Mouse (Mus musculus): ENCODE measurements around the gene Tprgl. TPM values are rescaled to one million over a fixed set of nuclear protein-coding genes. Genes with fewer than 3 reads are reported as not detected.
A peak's percentile ranks its signal among the peaks of the same experiment; 100 is the strongest.

Gene Tprgl
- total RNA-seq, 1 experiment from 2014 or later: 41.7 TPM

DNA sequence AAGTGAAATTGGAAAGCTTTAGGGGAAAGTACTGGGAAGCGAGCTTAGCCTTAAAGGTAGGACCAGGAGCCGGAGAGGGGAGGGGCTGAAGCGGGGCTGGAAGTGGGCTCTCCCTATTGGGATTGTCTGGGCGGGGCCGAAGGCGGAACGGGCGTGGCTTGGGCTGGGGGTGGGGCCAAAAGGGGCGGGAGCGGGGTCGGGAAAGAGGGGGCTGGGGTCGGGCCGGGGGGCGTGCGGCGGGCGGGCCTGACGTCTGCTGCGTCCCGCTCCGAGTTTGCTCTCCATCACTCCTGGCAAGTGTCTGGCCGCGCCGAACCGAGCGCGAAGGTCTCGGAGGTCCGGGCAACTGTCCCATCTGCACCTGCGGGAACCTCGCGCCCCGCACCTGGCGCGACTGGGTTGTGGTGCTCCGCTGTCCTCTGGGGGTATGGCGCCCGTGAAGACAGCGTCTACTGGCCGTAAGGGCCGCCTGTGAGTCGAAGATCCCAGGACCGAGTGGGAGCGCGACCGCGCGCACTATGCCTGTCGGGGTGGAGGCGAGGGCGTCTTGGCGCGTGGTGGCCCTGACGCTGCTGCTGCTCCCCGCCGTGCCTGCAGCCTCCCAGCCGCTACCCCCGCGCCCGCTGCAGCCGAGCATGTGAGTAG, 10.2 kb upstream of the Tprgl start, which contains the start of gene Megf6:
Gene Megf6 (plus strand): TSS at position 225 of the 645 bp plus-strand sequence.
- ATAC-seq (replicated peaks in 1 of 2; ENCODE audit: insufficient read depth in 1 of 2, low FRiP score in 2 of 2, low TSS enrichment in 1 of 2, low read depth in 1 of 2, poor library complexity in 2 of 2, severe bottlenecking in 2 of 2): no peak

DNA sequence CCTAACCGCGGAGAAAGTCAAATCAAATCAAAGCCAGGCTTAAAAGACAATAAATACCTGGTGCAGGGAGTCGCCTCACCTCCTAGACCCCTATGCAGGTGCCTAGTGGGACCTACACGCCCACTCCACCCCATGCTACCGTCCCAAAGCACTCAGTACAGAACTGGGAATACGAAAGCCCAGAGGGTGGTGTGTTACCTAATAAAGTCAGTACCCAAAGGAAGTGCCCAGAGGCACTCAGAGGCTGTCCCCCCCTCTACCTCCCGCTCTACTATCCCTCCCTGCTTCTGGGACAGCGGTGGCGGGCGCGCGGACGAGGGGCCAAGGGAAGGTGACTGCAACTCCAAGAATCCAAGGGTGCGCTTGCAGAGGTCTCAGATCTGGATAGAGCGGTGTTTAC, 9.6 kb upstream of the Tprgl start:
- no peak for ATAC-seq (replicated peaks in 1 of 2; ENCODE audit: insufficient read depth in 1 of 2, low FRiP score in 2 of 2, low TSS enrichment in 1 of 2, low read depth in 1 of 2, poor library complexity in 2 of 2, severe bottlenecking in 2 of 2)

DNA sequence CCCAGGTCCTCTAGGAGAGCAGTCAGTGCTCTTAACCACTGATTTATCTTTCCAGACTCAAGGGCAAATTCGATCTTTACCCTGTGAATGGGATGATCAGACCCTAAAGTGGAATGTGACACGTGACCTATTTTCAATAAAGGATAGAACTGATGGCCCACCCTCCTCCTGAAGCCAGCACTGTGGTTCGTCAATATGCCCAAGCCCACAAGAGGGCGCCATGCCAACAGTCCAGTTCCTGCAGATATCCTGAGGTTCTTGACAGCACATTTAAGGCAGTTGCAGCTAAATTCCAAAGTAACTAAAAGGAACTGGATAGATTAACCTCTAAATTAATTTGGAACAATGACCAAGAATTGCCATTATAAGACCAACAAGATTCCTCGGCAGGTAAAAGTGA, 6.6 kb upstream of the Tprgl start:
- ATAC-seq (replicated peaks in 1 of 2; ENCODE audit: insufficient read depth in 1 of 2, low FRiP score in 2 of 2, low TSS enrichment in 1 of 2, low read depth in 1 of 2, poor library complexity in 2 of 2, severe bottlenecking in 2 of 2): no peak

DNA sequence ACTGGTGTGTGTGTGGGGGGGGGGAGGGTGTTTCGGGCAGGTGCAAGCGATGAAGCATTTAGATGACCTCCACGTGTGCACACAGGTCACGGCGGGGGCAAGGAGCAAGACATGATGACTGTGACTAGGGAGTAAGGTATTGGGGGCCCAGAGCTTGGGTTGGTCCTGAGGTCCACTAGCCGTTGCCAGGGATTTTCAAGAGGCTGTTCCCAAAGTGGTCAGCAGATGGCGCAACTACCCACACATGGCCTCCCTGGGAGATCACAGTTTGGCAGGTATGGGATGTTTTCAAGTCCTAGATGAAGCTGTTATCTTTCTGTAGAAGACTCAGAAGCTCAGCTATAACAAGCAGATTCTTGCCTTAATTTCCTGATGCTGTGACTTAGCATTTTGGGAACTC, 2.8 kb upstream of the Tprgl start:
- no peak for ATAC-seq (replicated peaks in 1 of 2; ENCODE audit: insufficient read depth in 1 of 2, low FRiP score in 2 of 2, low TSS enrichment in 1 of 2, low read depth in 1 of 2, poor library complexity in 2 of 2, severe bottlenecking in 2 of 2)

DNA sequence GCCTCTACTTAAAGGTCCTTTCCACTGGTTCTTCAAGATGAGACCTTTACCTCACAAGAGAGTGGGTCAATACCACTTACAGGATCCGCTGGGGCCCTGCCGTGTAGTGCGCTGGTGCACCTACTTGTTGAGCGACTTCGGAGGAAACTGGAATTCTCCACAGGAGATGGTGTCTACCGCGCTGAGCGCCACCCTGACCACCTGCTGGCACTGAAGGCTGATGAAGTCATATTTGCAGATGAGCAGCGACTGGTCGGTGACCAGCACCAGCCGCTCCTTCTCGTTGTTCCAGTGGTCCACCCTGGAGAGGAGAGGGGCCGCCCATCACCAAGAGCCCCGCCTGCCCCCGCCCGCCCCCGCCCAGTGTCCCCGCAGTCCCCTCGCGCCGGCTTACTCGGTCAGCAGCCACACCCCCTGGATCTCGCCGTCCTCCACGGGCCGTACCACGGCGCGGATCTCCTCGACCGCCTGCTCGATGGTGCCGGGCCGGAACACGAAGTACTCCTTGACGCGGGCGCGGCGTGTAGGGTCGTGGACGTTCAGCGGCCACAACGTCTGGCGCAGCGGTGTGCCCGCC, 417 bp downstream of the Tprgl start:
- no peak for ATAC-seq (replicated peaks in 1 of 2; ENCODE audit: insufficient read depth in 1 of 2, low FRiP score in 2 of 2, low TSS enrichment in 1 of 2, low read depth in 1 of 2, poor library complexity in 2 of 2, severe bottlenecking in 2 of 2)

DNA sequence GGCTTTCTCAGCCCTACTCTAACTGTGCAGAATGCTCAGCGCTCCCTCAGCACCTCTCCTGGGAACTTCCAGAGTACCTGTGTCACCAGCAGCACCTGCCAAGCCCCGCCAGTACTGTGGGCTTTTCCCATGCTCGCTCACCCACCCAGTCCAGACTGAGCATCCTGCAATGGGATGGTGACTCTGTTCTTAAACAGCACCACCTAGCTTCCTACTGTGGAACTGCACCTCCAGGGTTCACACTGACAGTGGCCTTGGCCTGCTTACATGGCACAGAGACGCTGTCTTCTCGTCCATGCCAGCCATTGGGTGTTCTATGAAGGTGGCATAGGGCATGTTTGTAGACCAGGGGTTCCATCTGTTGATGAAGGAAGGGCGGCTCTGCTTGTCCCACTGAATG, 1.5 kb downstream of the Tprgl start:
- ATAC-seq (replicated peaks in 1 of 2; ENCODE audit: insufficient read depth in 1 of 2, low FRiP score in 2 of 2, low TSS enrichment in 1 of 2, low read depth in 1 of 2, poor library complexity in 2 of 2, severe bottlenecking in 2 of 2): peak; percentile 47 to 70

DNA sequence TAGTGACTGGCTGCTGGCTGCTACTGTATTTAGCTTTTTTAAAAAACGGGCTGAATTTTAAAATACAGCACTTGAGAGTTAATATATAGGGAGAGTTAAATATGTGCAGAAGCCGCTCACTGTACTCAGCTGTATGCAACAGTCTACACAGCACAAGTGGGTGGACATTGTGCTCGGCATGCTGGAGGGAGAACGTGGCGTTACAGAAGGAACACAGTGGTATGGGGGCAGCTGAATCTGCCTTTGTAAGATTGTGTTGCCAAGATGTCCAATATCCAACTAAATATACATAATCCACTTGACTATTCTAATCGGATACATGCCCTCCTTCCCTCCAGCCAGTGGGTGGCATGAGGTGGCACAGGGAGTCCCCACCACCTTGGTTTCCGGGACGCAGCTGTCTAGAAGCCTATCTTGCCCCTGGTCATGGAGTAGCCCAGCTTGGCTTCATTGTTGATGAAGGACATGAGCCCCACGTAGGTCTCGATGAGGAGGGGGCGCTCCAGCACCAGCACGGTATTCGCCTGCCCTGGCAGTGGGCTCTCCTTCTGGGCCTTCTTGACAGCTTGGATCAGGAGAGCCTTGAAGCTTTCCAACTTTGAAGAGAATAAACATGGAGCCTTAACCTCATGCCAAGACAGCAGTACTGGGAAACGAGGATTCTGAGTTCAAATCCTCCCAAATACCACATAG, 2.4 kb downstream of the Tprgl start:
- ATAC-seq (replicated peaks in 1 of 2; ENCODE audit: insufficient read depth in 1 of 2, low FRiP score in 2 of 2, low TSS enrichment in 1 of 2, low read depth in 1 of 2, poor library complexity in 2 of 2, severe bottlenecking in 2 of 2): no peak

DNA sequence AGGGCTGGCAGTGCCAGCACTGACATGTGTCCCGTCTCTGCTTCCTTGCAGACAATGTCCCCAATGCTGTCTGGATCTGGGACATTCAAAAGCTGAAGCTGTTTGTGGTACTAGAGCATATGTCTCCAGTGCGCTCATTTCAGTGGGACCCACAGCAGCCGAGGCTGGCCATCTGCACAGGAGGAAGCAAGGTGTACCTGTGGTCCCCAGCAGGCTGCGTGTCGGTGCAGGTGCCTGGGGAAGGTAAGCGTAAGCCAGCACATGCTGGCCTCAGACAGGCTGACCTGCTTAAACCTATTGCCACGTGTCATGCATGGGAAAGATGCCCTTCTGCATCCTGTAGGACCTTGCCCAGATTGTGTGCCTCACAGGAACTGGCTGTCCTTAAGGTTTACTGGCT, 4.4 kb downstream of the Tprgl start:
- no peak for ATAC-seq (replicated peaks in 1 of 2; ENCODE audit: insufficient read depth in 1 of 2, low FRiP score in 2 of 2, low TSS enrichment in 1 of 2, low read depth in 1 of 2, poor library complexity in 2 of 2, severe bottlenecking in 2 of 2)

DNA sequence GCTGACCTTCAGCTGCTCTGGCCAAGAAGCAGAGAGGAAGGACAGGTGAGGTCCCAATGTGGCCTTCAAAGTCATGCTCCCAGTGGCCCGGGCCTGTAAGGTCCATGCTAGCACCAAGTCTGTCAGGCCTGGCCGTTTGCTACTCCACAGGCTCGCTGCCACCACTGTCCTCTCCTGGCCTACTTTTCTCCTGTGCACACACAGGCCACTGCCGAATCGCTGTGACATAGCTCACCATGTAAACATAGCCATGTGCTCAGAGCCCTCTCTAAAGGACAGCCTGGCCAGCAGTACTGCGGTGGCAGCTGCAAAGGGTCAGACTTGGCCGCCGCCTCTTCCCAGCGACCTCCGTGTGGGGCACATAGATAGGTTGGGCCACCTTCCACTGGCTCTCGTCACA, 6.4 kb downstream of the Tprgl start:
- no peak for ATAC-seq (replicated peaks in 1 of 2; ENCODE audit: insufficient read depth in 1 of 2, low FRiP score in 2 of 2, low TSS enrichment in 1 of 2, low read depth in 1 of 2, poor library complexity in 2 of 2, severe bottlenecking in 2 of 2)

DNA sequence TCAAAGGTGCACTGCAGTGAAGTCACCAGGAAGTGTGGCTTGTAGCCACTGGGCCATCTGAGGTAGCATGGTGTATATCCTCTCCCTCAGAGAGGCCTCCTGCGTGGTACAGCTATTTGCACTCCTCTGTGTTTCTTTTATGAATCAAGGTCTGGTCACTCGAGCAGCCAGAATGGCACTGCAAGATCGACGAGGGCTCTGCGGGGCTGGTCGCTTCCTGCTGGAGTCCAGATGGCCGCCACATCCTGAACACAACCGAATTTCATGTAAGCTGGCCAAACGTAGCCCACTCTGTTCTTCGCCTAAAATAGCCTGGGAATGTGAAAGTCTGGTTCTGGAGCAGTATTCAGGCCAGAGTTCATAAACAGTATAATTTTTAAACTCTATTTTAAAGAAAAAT, 14.1 kb downstream of the Tprgl start:
- no peak for ATAC-seq (replicated peaks in 1 of 2; ENCODE audit: insufficient read depth in 1 of 2, low FRiP score in 2 of 2, low TSS enrichment in 1 of 2, low read depth in 1 of 2, poor library complexity in 2 of 2, severe bottlenecking in 2 of 2)

DNA sequence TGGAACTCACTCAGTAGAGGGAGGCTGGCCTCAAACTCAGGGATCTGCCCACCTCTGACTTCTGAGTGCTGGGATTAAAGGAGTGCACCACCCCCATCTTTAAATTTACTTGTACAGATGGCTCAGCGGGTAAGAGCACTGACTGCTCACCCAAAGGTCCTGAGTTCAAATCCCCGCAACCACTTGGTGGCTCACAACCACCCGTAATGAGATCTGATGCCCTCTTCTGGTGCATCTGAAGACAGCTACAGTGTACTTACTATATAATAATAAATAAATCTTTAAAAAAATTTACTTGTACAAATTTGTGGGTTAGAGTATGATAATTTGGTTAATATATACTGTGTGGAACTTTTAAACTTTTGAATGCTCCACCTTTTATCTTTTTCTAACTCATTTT, 15.8 kb downstream of the Tprgl start:
- no peak for ATAC-seq (replicated peaks in 1 of 2; ENCODE audit: insufficient read depth in 1 of 2, low FRiP score in 2 of 2, low TSS enrichment in 1 of 2, low read depth in 1 of 2, poor library complexity in 2 of 2, severe bottlenecking in 2 of 2)

DNA sequence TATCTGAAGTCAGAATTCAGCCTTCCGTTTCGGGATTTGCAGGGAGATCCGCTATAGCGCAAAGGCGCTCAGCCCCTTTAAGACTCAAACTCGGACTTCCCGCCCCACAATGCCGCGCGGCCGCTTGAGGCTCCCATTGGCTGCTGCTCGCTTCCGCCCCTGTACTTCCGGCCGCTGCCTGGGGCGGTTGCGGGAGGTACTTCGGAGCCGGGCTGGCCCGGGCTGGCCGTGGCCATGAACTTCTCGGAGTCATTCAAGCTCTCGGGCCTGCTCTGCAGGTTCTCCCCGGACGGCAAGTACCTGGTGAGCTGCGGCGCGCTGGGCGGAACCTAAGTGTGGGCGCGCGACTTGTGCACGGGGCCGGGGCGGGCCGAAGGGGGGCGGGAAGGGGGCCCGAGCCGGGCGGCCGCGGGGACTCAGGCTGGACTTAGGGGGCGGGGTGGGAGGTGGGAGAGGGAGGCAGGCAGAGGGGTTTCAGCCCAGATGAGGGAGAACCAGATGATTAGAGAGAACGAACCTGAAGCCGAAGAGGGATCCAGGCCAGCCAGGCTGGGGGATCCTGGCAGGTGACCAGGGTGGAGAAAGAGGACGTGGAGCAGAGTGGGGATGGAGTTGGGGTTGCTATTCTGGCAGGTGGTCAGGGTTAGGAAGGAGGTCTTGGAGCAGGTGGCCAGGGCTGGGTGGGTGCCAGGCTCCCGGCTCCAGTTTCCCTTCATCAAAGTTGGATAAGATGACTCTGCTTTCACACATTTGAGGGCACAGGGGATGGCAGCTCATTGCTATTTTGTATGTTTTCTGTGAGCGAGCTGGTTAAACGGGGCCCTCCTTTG, 18.0 kb downstream of the Tprgl start, which contains the start of gene Wrap73:
Gene Wrap73 (plus strand): TSS at position 162 of the 830 bp plus-strand sequence.
- ATAC-seq (replicated peaks in 1 of 2; ENCODE audit: insufficient read depth in 1 of 2, low FRiP score in 2 of 2, low TSS enrichment in 1 of 2, low read depth in 1 of 2, poor library complexity in 2 of 2, severe bottlenecking in 2 of 2): peak; percentile 94 to 95

DNA sequence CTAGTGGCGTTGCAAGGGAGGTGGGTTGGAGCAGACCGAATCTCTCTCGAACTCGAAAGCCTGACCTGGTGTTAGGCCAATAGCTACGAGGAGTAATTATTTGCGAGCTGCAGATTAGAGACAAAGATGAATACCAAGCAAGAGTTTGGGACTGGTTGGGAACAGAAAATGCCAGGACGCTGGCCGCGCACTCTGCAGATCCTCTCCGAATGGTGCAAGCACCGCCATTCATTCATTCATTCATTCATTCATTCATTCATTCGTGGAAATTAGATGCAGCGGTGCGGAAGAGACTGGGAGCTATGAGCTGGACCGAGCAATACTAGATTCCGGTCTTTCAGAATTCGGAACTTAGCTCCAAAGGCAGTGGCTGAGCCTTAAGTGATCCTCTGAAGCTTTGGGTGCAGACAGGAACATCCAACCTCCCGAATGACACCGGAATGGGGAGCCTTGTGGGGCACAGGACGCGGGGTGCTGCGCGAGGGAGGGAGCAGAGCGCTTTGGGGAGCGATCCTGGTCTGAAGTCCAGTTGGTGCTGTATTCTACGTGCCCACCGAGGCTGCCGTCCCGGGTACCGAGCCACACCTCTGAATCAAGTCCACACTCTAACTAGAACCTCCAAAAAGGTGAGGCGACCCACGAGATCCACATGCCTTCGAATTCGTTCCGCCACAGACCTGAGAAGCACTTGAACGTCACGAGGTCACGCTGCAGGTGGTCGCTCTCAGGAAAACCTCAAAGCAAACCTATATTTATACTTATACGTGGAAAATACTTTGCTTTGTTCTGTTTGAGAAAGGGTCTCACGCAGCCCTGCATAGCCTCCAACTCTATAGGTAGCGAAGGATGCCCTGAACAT, 19.2 kb downstream of the Tprgl start:
- no peak for ATAC-seq (replicated peaks in 1 of 2; ENCODE audit: insufficient read depth in 1 of 2, low FRiP score in 2 of 2, low TSS enrichment in 1 of 2, low read depth in 1 of 2, poor library complexity in 2 of 2, severe bottlenecking in 2 of 2)

DNA sequence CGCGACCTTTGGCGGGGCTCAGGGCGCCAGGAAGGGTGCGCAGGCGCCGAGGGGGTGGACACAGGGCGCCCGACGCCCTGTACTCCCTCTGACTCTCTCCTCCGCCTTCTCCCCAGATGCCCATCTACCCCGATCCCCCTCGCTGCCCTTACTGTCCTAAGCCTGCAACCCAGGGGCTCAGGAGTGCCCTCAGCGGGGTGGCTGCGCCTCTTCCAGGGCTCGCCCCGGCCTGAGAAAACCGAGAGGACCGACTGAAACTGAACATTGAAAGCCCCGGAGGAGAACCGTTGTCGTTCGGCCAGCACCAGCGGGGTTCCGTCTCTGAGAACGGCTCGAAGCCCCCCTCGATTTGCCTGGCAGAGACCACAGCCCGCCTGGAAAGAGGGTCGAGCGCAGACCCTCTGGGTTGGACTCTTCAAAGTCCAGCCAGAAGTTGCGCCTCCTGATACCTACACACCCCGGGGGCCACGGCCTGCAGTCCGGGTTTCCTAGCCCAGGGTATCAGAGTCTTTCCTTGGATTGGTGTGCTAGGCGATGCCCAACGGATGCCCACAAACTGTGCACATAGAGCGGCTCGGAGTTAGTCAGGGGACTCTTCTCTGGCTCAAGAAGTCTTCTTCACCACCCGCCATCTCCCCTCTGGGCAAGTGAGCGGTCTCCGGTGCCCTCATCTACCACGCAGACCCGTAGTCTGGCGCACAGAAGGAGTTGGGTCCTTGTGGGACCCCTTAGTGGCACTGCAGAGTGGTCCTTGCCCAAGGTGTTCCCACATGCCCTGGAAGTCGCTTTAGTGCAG, 20.1 kb downstream of the Tprgl start:
- ATAC-seq (replicated peaks in 1 of 2; ENCODE audit: insufficient read depth in 1 of 2, low FRiP score in 2 of 2, low TSS enrichment in 1 of 2, low read depth in 1 of 2, poor library complexity in 2 of 2, severe bottlenecking in 2 of 2): no peak

DNA sequence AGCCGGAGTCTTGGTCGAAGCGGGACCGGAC, 20.5 kb downstream of the Tprgl start, which contains the start of gene Trp73:
Gene Trp73 (minus strand): TSS at position 27 of the 31 bp plus-strand sequence.
- no peak for ATAC-seq (replicated peaks in 1 of 2; ENCODE audit: insufficient read depth in 1 of 2, low FRiP score in 2 of 2, low TSS enrichment in 1 of 2, low read depth in 1 of 2, poor library complexity in 2 of 2, severe bottlenecking in 2 of 2)

DNA sequence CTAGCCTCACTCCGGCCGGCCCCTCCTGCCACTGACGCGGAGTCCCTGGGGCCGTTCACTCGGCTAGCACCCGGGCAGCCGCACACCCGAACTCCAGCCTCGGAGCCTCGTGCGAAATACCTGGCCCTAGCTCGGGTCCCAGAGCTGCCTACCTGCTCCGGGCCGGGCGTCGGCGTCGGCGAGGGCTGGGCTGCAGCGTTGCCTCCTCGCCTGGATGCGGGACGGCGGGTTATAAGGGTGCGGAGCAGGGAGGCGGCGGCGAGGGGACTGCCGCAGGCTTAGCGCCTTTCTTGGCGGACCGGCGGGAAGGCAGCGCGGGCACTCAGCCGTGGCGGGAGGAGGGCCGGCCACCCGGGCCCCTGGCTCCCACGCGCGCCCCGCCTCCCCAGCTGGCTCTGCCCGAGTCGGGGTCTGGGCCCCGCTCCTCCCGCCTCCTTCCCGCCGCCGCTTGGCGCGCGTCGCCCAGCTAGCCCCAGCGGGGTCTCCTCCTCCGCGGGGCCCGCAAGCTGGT, 20.7 kb downstream of the Tprgl start:
- ATAC-seq (replicated peaks in 1 of 2; ENCODE audit: insufficient read depth in 1 of 2, low FRiP score in 2 of 2, low TSS enrichment in 1 of 2, low read depth in 1 of 2, poor library complexity in 2 of 2, severe bottlenecking in 2 of 2): no peak

DNA sequence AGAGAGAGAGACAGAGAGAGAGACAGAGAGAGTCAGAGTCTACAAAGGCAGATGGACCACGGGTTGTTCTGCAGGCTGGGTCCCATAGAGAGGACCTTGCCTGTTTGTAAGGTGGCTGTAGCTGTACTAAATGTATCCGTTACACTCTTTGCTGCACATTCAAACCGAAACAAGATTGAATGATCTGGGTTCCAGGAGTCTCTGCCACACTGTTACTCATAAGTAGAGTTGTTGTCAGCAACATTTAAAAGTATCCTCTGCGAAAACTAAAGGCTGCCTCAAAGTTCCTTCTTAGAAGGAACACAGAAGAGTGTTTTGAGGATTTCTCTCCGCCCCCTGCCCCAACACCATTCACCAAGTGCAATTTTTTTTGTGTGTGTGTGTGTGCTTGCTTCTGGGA, 23.3 kb downstream of the Tprgl start:
- ATAC-seq (replicated peaks in 1 of 2; ENCODE audit: insufficient read depth in 1 of 2, low FRiP score in 2 of 2, low TSS enrichment in 1 of 2, low read depth in 1 of 2, poor library complexity in 2 of 2, severe bottlenecking in 2 of 2): no peak

Data from hematopoietic stem cell, adult 5-6 weeks (primary cell).